ENCODE assay signal across 24 mouse cellular contexts in the genomic region with DNA sequence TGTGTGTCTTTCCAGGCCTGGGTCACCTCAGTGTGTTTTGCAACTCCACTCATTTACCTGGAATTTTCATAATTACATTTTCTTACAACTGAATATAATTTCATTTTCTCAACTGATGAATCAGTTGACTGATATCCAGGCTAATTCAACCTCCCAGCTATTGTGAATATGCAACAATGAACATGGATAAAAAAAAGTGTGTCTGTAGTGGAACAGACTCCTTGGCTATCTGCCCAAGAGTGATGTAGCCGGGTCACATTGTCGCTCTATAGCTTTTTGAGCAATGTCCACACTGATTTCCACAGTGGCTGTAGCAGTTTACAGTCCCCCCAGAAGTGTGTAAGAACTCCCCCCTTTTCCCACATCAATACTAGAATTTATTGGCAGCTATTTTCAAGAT.
DNase-seq lines count a peak whose midpoint lies in the region; ATAC-seq and TF ChIP-seq lines count a peak whose summit lies in the region.
"Had no signal": no experiment of that assay in that cellular context is flagged by ENCODE, and none has a peak within 500 bp of the region (broad histone marks: within the 10 kb centered on the region; RNA-seq: fewer than 3 reads in every experiment).

No protein-coding gene starts in this region.

- no peak for TF ChIP-seq POLR2A in heart, adult 2 months (IDR thresholded peaks at IDR 0.05; ENCODE audit: insufficient read depth, low read depth, low read length)
- TF ChIP-seq POLR2A in brain, embryonic 14.5 days (IDR thresholded peaks at IDR 0.05; ENCODE audit: borderline replicate concordance, extremely low read depth, insufficient read depth, insufficient read length, poor library complexity, severe bottlenecking), result no peak

- no peak for DNase-seq in heart, adult 2 months
- DNase-seq in lung, embryonic 14.5 days, result peak; percentile 37
- DNase-seq in lung, postnatal 4 days, result no peak
- peak; percentile 55 for DNase-seq in Muller cell, postnatal 12 days (ENCODE audit: inconsistent ontology term)
- peak; percentile 33 for DNase-seq in brain, embryonic 14.5 days (ENCODE audit: low read depth)
- DNase-seq: adrenal gland, adult 8-10 months; adrenal gland, postnatal 25 days; cerebellum, adult 18-20 months; cerebellum, adult 9-10 months; cerebellum, postnatal 14 days; gastrocnemius, postnatal 10 days; gastrocnemius, postnatal 36 days; heart, postnatal 10 days; heart, postnatal 36 days had no signal

- no peaks in the 10 kb centered on the region for H3K9me3 ChIP-seq in heart, embryonic 16.5 days (replicated peaks; ENCODE audit: control insufficient read depth, low read length)
- H3K9me3 ChIP-seq in lung, embryonic 14.5 days (ENCODE audit: low read depth, low read length), result no peaks in the 10 kb centered on the region
- H3K9me3 ChIP-seq: forebrain, embryonic 10.5 days; forebrain, embryonic 13.5 days; hindbrain, embryonic 10.5 days had no signal

- H3K27me3 ChIP-seq in heart, embryonic 16.5 days (ENCODE audit: control insufficient read depth, insufficient read depth, low read length), result no peaks in the 10 kb centered on the region
- H3K27me3 ChIP-seq in heart, adult 2 months (ENCODE audit: control insufficient read depth, insufficient read depth, low read length), result no peaks in the 10 kb centered on the region
- no peaks in the 10 kb centered on the region for H3K27me3 ChIP-seq in lung, embryonic 14.5 days (ENCODE audit: insufficient read depth, low read length)
- H3K27me3 ChIP-seq: forebrain, embryonic 13.5 days had no signal

- no peaks in the 10 kb centered on the region for H3K36me3 ChIP-seq in heart, embryonic 16.5 days (ENCODE audit: control insufficient read depth, insufficient read depth)
- no peaks in the 10 kb centered on the region for H3K36me3 ChIP-seq in heart, adult 2 months (ENCODE audit: control insufficient read depth, insufficient read depth, low read length)
- H3K36me3 ChIP-seq in lung, embryonic 14.5 days (ENCODE audit: insufficient read depth), result no peaks in the 10 kb centered on the region
- H3K36me3 ChIP-seq: forebrain, embryonic 10.5 days; hindbrain, embryonic 10.5 days had no signal

- no peak overlapping the region for H3K4me3 ChIP-seq in heart, embryonic 16.5 days (ENCODE audit: low read length)
- H3K4me3 ChIP-seq in heart, adult 2 months, result no peak overlapping the region
- no peak overlapping the region for H3K4me3 ChIP-seq in lung, embryonic 14.5 days (ENCODE audit: low read depth, low read length)
- H3K4me3 ChIP-seq: forebrain, embryonic 10.5 days; forebrain, embryonic 13.5 days; hindbrain, embryonic 10.5 days had no signal

- peaks cover 17% of the 10 kb centered on the region for H3K4me1 ChIP-seq in heart, embryonic 16.5 days (ENCODE audit: control insufficient read depth, insufficient read depth, low read length)
- H3K4me1 ChIP-seq in heart, adult 2 months (ENCODE audit: control insufficient read depth, insufficient read depth, low read length), result no peaks in the 10 kb centered on the region
- H3K4me1 ChIP-seq in lung, embryonic 14.5 days (ENCODE audit: insufficient read depth), result peaks cover 4% of the 10 kb centered on the region; the same call in 1 of the 2 replicates

- 27% methylated on average over 2 of the region's 2 CpGs for WGBS in heart, embryonic 16.5 days
- WGBS in heart, adult 2 months, result 57% methylated on average over 2 of the region's 2 CpGs
- 87% methylated on average over 2 of the region's 2 CpGs for WGBS in lung, embryonic 14.5 days

- H3K9ac ChIP-seq in heart, embryonic 16.5 days (ENCODE audit: low read length), result no peak overlapping the region
- H3K9ac ChIP-seq in heart, adult 2 months (ENCODE audit: low read depth, low read length), result no peak overlapping the region
- H3K9ac ChIP-seq in lung, embryonic 14.5 days, result no peak overlapping the region
- H3K9ac ChIP-seq: forebrain, embryonic 13.5 days; hindbrain, embryonic 14.5 days had no signal

- H3K27ac ChIP-seq in heart, embryonic 16.5 days (ENCODE audit: low read length), result peak overlapping the region; percentile 41
- no peak overlapping the region for H3K27ac ChIP-seq in heart, adult 2 months
- H3K27ac ChIP-seq in lung, embryonic 14.5 days (ENCODE audit: low read depth), result no peak overlapping the region
- H3K27ac ChIP-seq: forebrain, embryonic 10.5 days; forebrain, embryonic 13.5 days; hindbrain, embryonic 10.5 days; hindbrain, embryonic 14.5 days had no signal

- H3K4me2 ChIP-seq in heart, embryonic 16.5 days (ENCODE audit: low read depth, low read length), result no peak overlapping the region
- no peak overlapping the region for H3K4me2 ChIP-seq in lung, embryonic 14.5 days
- H3K4me2 ChIP-seq: forebrain, embryonic 13.5 days; heart, embryonic 11.5 days; hindbrain, embryonic 14.5 days had no signal

- no peak for TF ChIP-seq EP300 in heart, adult 2 months (IDR thresholded peaks at IDR 0.05; ENCODE audit: insufficient read depth, low read depth, low read length)

- intact Hi-C loops in heart, adult 2 months (cut with DNase I), result loop anchor here (5.0 kb wide), 1 partner anchor 802 kb away; no protein-coding TSS in a partner anchor

- no peak for TF ChIP-seq CTCF in heart, adult 2 months (IDR thresholded peaks at IDR 0.05)
- TF ChIP-seq CTCF in lung, embryonic 14.5 days (IDR thresholded peaks at IDR 0.05; ENCODE audit: low read depth), result no peak
- TF ChIP-seq CTCF in brain, embryonic 14.5 days (IDR thresholded peaks at IDR 0.05; ENCODE audit: borderline replicate concordance, extremely low read depth, insufficient read depth, insufficient read length), result no peak

- no peaks in the 10 kb centered on the region for H3K79me2 ChIP-seq in heart, adult 2 months (replicated peaks; ENCODE audit: control insufficient read depth, insufficient read depth, low read length)

- ATAC-seq in heart, embryonic 16.5 days (replicated peaks; ENCODE audit: extremely low read depth, insufficient read depth, low FRiP score), result no peak
- ATAC-seq in lung, embryonic 14.5 days (ENCODE audit: insufficient read depth), result no peak
- ATAC-seq: activated CD4-positive, CD25-positive, alpha-beta regulatory T cell, adult 4 months; CD4-positive, CD25-positive, alpha-beta regulatory T cell, adult 4 months; forebrain, embryonic 13.5 days; forebrain, embryonic 16.5 days; intestine, postnatal 0 days had no signal

Comparison
In these comparisons a context has a peak if more than half of its experiments do, and no peak if none do; other contexts are left out.
1. DNase-seq: peak in lung, embryonic 14.5 days (single experiment), Muller cell, postnatal 12 days (single experiment) and brain, embryonic 14.5 days (single experiment); none in heart, adult 2 months (0 of 2) and lung, postnatal 4 days (0 of 2).